Mouse (Mus musculus) hindbrain, embryonic 13.5 days (tissue): ENCODE measurements around the gene Qpctl. TPM values are rescaled to one million over a fixed set of nuclear protein-coding genes. Genes with fewer than 3 reads are reported as not detected.
A peak's percentile ranks its signal among the peaks of the same experiment; 100 is the strongest.

Experiments
- ATAC-seq: fragments of 200-750 bp; cut with Nextera tagmentation; 2 replicates; pipeline ENCODE4 v1.8.0; 2017; ENCODE audit warnings: moderate TSS enrichment; ENCODE audit not compliant: low FRiP score
- H3K27ac ChIP-seq: fragments of 300-500 bp; sonication (generic); 2 replicates; pipeline ENCODE4 v1.5.1; 2015; ENCODE audit warnings: inconsistent platforms, mild to moderate bottlenecking, moderate library complexity
- H3K27me3 ChIP-seq: fragments of 300-500 bp; sonication (generic); 2 replicates; pipeline ENCODE4 v1.6.1; 2015; ENCODE audit warnings: mild to moderate bottlenecking, inconsistent platforms
- H3K36me3 ChIP-seq: fragments of 300-500 bp; sonication (generic); 2 replicates; pipeline ENCODE4 v1.6.1; 2015; ENCODE audit warnings: mild to moderate bottlenecking, inconsistent platforms
- H3K4me1 ChIP-seq: fragments of 300-500 bp; sonication (generic); replicated peaks from 2 replicates; pipeline ENCODE4 v1.6.1; 2015; ENCODE audit warnings: inconsistent platforms
- H3K4me2 ChIP-seq: fragments of 300-500 bp; sonication (generic); 2 replicates; pipeline ENCODE4 v1.6.1; 2015; ENCODE audit warnings: inconsistent platforms, mild to moderate bottlenecking, moderate library complexity
- H3K4me3 ChIP-seq: fragments of 300-500 bp; sonication (generic); 2 replicates; pipeline ENCODE4 v1.5.1; 2015; ENCODE audit warnings: mild to moderate bottlenecking, inconsistent platforms
- H3K9ac ChIP-seq: fragments of 300-500 bp; sonication (generic); 2 replicates; pipeline ENCODE4 v1.6.1; 2015; ENCODE audit warnings: mild to moderate bottlenecking, inconsistent platforms
- H3K9me3 ChIP-seq: fragments of 300-500 bp; sonication (generic); 2 replicates; pipeline ENCODE4 v1.6.1; 2016; ENCODE audit warnings: inconsistent platforms
- WGBS: fragments of 180-500 bp; shearing (Covaris S2); methylation state at CpG from one replicate; pipeline ENCODE4 v1.1.7; 2015; 5-methylcytosine and 5-hydroxymethylcytosine counted together
- polyA plus RNA-seq: library from polyadenylated mRNA; unstranded; fragments of >200 nt; fragmentation: Nextera tagmentation; extraction: Ambion mirVana; gene quantifications from 2 replicates; pipeline ENCODE4 v1.2.1, GENCODE M21; 2015

Gene Qpctl
- polyA plus RNA-seq, 1 experiment from 2014 or later: 23.1 TPM

- no peaks in the 10 kb centered on the region for H3K4me1 ChIP-seq
- H3K4me3 ChIP-seq: no peak overlapping the region
- WGBS: 89% methylated on average over 1 of the region's 1 CpGs
- no peak overlapping the region for H3K9ac ChIP-seq
- no peaks in the 10 kb centered on the region for H3K9me3 ChIP-seq
- H3K27ac ChIP-seq: no peak overlapping the region
- no peak for ATAC-seq
- no peaks in the 10 kb centered on the region for H3K36me3 ChIP-seq
- peaks cover 7% of the 10 kb centered on the region; the same call in 1 of the 2 replicates for H3K27me3 ChIP-seq
- no peak overlapping the region for H3K4me2 ChIP-seq
Observed at GRCm38 (mm10) chr7:19109565-19109964, 39.5 kb downstream of the Qpctl start.

DNA sequence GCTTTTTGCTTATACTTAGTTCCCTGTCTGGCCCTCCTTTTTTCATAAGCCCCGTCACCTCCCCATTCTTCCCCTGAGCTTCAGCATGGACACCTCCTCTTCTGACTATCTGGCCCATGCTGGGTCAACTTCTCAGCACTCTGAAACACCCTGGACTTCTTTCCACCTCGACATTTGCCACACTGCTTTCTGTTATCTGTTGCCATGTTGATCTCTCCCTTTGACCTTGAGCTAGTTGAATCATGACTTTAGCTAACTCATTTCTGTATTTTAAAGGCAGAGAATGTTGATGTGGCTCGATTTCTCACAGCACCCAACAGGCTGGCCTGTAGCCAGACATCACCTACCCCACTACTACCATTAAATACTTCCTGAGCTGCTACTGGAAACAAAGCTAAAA, 41.7 kb downstream of the Qpctl start:
- Histone ChIP-seq H3K27ac (no peak overlapping the region), H3K4me2 (no peak overlapping the region), H3K4me1 (no peaks in the 10 kb centered on the region; the same call in 1 of the 2 replicates), H3K9me3 (no peaks in the 10 kb centered on the region), H3K9ac (no peak overlapping the region), H3K4me3 (no peak overlapping the region), H3K27me3 (0 out of 2 replicates have a peak, but pooled peaks cover 2% of the 10 kb centered on the region), H3K36me3 (no peaks in the 10 kb centered on the region)
- ATAC-seq: no peak
- WGBS: 66% methylated on average over 3 of the region's 3 CpGs

DNA sequence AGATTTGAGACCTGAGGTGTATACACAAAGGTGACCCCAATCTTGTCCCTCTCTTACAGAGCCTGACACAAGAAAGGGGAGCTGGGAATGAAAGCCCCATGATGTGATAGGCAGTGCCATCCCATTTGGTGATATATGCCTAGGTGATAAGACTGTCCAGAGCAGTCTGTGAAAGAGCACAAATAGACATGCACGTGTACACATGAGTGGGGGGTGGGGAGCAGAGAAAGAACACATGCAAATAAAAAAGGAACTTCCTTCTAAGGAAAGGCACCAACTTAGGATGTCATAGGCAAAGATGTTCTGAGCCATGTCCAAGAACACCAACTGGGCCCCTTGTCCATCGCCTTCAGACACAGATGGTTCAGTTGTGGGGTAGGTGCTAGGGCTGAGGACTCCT, 44.6 kb downstream of the Qpctl start:
- Histone ChIP-seq H3K27me3 (no peaks in the 10 kb centered on the region), H3K36me3 (no peaks in the 10 kb centered on the region), H3K4me3 (no peak overlapping the region), H3K4me2 (no peak overlapping the region), H3K4me1 (no peaks in the 10 kb centered on the region; the same call in 1 of the 2 replicates), H3K9me3 (no peaks in the 10 kb centered on the region), H3K9ac (no peak overlapping the region), H3K27ac (no peak overlapping the region)
- 86% methylated on average over 2 of the region's 2 CpGs for WGBS
- ATAC-seq: no peak

DNA sequence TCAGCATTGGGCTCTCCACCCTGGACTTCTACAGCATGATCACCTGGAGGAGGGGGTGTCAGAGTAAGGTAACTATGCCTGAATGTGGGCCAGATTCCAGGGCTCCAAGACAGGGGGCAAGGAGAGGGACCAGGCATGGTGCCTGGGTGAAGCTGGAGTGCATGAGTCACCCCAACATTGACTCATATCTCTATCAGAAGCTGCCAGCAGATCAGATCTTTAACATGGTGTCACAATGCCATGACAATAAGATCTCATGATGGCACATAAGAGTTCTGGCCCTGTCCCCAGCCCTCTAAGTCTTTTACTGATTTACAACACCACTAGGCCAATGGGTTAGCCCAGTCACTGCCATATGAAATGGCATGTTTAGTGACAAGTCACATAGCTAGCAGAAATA, 45.4 kb downstream of the Qpctl start:
- Histone ChIP-seq H3K27me3 (no peaks in the 10 kb centered on the region), H3K9me3 (no peaks in the 10 kb centered on the region), H3K4me1 (no peaks in the 10 kb centered on the region; the same call in 1 of the 2 replicates), H3K36me3 (no peaks in the 10 kb centered on the region), H3K4me2 (no peak overlapping the region), H3K27ac (no peak overlapping the region), H3K4me3 (no peak overlapping the region), H3K9ac (no peak overlapping the region)
- ATAC-seq: no peak

DNA sequence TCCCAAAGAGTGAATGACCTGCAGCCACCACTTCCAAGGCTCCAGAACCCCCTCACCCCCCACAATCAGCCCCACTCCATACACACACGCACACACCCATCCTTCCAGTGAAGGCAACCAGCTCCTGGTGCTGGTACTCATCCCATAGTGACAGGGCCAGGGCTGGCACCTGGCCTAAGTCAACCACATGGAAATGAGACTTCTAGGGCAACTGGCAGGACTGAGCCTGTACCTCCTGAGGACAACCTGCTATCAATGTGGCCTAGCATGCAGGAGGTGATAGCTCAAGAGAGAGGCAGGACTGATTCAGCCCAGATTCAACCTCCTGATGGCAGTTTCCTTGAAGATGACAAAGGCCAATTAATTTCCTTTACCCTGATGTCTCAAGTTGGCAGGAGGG, 48.8 kb downstream of the Qpctl start:
- 91% methylated on average over 1 of the region's 1 CpGs for WGBS

DNA sequence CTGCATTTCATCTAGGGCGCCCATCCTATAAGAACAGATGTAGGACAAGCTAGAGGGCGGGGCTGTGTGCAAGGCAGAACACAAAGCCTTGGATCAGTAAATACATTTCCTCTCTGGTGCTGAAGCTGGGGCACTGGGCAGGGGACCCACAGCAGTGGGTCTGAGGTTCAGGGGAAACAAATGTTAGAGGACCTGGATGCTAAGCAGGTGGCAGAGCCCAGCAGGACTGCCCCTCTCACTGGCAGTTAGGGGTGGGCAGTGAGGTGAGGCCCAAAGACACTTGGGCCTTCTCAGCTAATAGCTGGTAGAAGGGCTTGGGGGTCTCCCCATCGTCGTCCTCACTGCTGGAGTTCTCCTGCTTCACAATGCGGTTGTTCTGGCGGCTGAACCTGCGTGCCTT, 50.3 kb downstream of the Qpctl start:
- no peaks in the 10 kb centered on the region for H3K36me3 ChIP-seq
- H3K9ac ChIP-seq: no peak overlapping the region
- H3K4me3 ChIP-seq: no peak overlapping the region
- 62% methylated on average over 7 of the region's 7 CpGs for WGBS
- no peak overlapping the region for H3K27ac ChIP-seq
- no peak overlapping the region for H3K4me2 ChIP-seq
- H3K27me3 ChIP-seq: peaks cover 27% of the 10 kb centered on the region
- H3K9me3 ChIP-seq: no peaks in the 10 kb centered on the region
- ATAC-seq: no peak
- H3K4me1 ChIP-seq: peaks cover 35% of the 10 kb centered on the region

More for the DNA sequence above, 48.8 kb downstream of the Qpctl start:
- no peak overlapping the region for H3K9ac ChIP-seq
- H3K4me2 ChIP-seq: no peak overlapping the region
- peaks cover 21% of the 10 kb centered on the region for H3K4me1 ChIP-seq
- H3K36me3 ChIP-seq: no peaks in the 10 kb centered on the region
- no peaks in the 10 kb centered on the region for H3K9me3 ChIP-seq
- no peak overlapping the region for H3K27ac ChIP-seq
- H3K27me3 ChIP-seq: peaks cover 13% of the 10 kb centered on the region
- no peak for ATAC-seq
- H3K4me3 ChIP-seq: no peak overlapping the region

DNA sequence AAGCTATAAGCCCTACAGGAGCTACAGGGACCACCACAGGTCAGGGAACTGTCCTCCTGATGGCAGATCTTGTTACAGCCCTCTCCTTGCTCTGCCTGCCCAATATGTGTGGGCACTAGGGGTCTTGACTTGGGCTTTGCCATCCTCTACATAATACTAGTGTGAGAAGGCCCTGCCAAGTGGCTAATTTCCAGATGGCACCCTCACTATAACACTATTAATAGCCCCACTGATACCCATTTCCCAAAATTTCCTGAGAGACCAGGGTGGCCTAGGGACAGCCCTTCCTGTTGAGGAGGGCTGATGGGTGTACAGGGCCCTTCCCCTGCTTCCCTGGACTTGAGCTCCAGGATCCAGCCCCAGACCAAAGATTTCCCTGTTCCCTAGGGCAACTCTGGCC, 51.2 kb downstream of the Qpctl start:
- no peak for ATAC-seq
- Histone ChIP-seq H3K4me2 (no peak overlapping the region), H3K9me3 (no peaks in the 10 kb centered on the region), H3K4me3 (no peak overlapping the region), H3K27ac (no peak overlapping the region), H3K36me3 (no peaks in the 10 kb centered on the region), H3K4me1 (peaks cover 44% of the 10 kb centered on the region), H3K27me3 (peaks cover 34% of the 10 kb centered on the region), H3K9ac (no peak overlapping the region)

- ATAC-seq: no peak
- WGBS: 68% methylated on average over 2 of the region's 2 CpGs
Observed at GRCm38 (mm10) chr7:19097217-19097616, 51.9 kb downstream of the Qpctl start.

DNA sequence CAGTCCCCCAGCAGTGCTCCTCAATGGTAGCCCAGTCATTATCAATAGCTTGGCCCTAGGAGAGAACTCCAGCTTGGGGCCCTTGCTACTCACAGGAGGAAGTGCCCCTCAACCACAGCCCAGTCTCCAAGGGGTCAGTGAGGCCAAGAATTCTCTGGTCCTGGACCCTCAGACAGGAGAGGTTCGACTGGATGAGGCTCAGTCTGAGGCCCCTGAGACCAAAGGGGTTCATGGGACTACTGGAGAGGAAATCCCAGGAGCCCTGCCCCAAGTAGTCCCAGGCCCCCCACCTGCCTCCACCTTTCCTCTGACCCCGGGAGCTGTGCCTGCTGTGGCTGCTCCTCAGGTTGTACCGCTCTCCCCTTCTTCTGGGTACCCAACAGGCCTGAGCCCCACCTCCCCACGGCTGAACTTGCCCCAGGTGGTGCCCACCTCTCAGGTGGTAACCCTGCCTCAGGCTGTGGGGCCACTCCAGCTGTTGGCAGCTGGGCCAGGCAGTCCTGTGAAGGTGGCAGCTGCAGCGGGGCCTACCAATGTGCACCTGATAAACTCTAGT, 52.6 kb downstream of the Qpctl start:
- Histone ChIP-seq H3K27me3 (peaks cover 46% of the 10 kb centered on the region), H3K4me1 (peaks cover 55% of the 10 kb centered on the region), H3K9ac (peak overlapping the region; percentile 76), H3K27ac (no peak overlapping the region), H3K36me3 (peaks cover 12% of the 10 kb centered on the region), H3K9me3 (no peaks in the 10 kb centered on the region), H3K4me3 (peak overlapping the region; percentile 55), H3K4me2 (peak overlapping the region; percentile 96)
- 64% methylated on average over 5 of the region's 5 CpGs for WGBS
- no peak for ATAC-seq

More at GRCm38 (mm10) chr7:19097217-19097616, 51.9 kb downstream of the Qpctl start:
- H3K9me3 ChIP-seq: no peaks in the 10 kb centered on the region
- no peak overlapping the region for H3K4me3 ChIP-seq
- H3K27ac ChIP-seq: no peak overlapping the region
- peak overlapping the region; percentile 15; the same call in 1 of the 2 replicates for H3K9ac ChIP-seq
- peaks cover 39% of the 10 kb centered on the region for H3K27me3 ChIP-seq
- H3K36me3 ChIP-seq: peaks cover 5% of the 10 kb centered on the region; the same call in 1 of the 2 replicates
- H3K4me1 ChIP-seq: peaks cover 51% of the 10 kb centered on the region
- H3K4me2 ChIP-seq: no peak overlapping the region

DNA sequence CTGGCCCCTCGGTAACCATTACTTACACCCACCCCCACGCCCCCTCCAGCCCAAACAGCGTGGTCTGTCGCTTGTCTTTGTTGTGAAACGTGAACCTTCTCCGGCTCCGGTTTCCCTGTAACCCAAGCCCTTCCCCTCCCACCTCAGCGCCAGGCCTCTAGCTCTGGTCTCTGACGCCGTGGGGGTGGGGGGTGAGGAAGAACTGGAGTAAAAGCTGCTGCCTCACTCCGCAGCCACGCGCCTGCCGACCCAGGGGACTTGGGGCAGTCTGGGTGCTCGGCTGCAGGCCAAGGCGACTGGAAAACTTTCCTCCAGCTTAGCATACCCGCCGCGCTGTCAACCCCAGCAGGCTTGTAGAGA, 53.4 kb downstream of the Qpctl start:
- ATAC-seq: no peak
- Histone ChIP-seq H3K27me3 (peaks cover 54% of the 10 kb centered on the region), H3K4me1 (peaks cover 55% of the 10 kb centered on the region), H3K9ac (peak overlapping the region; percentile 76), H3K4me3 (peak overlapping the region; percentile 55), H3K9me3 (no peaks in the 10 kb centered on the region), H3K27ac (peak overlapping the region; percentile 85), H3K36me3 (peaks cover 19% of the 10 kb centered on the region), H3K4me2 (peak overlapping the region; percentile 96)
- 2% methylated on average over 19 of the region's 19 CpGs for WGBS

DNA sequence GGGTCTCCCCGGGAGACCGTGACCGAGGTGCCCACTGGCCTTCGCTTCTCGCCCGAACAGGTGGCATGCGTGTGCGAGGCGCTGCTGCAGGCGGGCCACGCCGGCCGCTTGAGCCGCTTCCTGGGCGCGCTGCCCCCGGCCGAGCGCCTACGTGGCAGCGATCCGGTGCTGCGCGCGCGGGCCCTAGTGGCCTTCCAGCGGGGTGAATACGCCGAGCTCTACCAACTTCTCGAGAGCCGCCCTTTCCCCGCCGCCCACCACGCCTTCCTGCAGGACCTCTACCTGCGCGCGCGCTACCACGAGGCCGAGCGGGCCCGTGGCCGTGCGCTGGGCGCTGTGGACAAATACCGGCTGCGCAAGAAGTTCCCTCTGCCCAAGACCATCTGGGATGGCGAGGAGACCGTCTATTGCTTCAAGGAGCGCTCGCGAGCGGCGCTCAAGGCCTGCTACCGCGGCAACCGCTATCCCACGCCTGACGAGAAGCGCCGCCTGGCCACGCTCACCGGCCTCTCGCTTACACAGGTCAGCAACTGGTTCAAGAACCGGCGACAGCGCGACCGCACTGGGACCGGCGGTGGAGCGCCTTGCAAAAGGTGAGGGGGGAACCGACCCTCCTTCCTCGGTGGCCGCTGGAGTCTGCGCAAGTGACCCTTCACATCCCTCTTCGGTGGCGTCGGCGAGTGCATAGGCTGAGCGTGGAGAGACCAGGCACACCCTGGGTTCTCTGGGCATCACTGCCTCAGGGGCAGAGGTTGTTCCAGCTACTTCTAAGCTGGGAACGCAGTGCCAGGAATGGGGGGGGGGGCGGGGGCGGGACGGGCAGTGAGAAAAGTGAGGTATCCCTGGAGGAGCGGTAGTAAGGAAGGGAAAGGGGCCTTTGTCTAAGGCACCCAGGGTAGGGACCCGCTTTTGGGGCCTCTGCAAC, 54.0 kb downstream of the Qpctl start:
- Histone ChIP-seq H3K27ac (peak overlapping the region; percentile 85), H3K4me2 (peak overlapping the region; percentile 96), H3K9ac (peak overlapping the region; percentile 76), H3K9me3 (no peaks in the 10 kb centered on the region), H3K4me1 (peaks cover 55% of the 10 kb centered on the region), H3K4me3 (peak overlapping the region; percentile 55), H3K36me3 (peaks cover 26% of the 10 kb centered on the region), H3K27me3 (peaks cover 61% of the 10 kb centered on the region)
- WGBS: under 1% methylated on average over 75 of the region's 87 CpGs
- no peak for ATAC-seq

DNA sequence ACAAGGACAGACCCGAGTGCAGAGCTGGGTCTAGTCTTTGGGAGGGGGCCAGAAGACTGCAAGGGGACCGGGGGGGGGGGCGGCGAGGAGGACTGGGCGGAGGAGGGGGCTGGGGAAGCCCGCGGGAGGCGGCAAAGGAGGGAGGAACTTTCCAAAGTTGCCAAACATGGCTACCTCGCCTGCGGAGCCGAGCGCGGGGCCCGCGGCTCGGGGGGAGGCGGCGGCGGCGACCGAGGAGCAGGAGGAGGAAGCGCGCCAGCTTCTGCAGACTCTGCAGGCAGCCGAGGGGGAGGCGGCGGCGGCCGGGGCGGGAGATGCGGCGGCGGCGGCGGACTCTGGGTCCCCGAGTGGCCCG, 54.6 kb downstream of the Qpctl start, which contains the start of gene Six5:
Six5 (plus strand) TSS at position 124 of the 355 bp plus-strand sequence.
- peaks cover 31% of the 10 kb centered on the region for H3K36me3 ChIP-seq
- H3K4me3 ChIP-seq: peak within 1 kb of the TSS; percentile 55
- ATAC-seq: no peak
- H3K27me3 ChIP-seq: peaks cover 62% of the 10 kb centered on the region
- 2% methylated on average over 22 of the region's 36 CpGs for WGBS
- no peaks in the 10 kb centered on the region for H3K9me3 ChIP-seq
- H3K4me1 ChIP-seq: peaks cover 55% of the 10 kb centered on the region
- peak within 1 kb of the TSS; percentile 96 for H3K4me2 ChIP-seq
- H3K27ac ChIP-seq: peak within 1 kb of the TSS; percentile 85
- H3K9ac ChIP-seq: peak within 1 kb of the TSS; percentile 76
